Mouse (Mus musculus): Measurements from ENCODE around the gene Pex13.
"Not testable (repeated sequence)": the region's sequence is repeated elsewhere in the genome, so short reads cannot be mapped to it uniquely, and the experiment has no call there.

The Pex13 gene

DNA sequence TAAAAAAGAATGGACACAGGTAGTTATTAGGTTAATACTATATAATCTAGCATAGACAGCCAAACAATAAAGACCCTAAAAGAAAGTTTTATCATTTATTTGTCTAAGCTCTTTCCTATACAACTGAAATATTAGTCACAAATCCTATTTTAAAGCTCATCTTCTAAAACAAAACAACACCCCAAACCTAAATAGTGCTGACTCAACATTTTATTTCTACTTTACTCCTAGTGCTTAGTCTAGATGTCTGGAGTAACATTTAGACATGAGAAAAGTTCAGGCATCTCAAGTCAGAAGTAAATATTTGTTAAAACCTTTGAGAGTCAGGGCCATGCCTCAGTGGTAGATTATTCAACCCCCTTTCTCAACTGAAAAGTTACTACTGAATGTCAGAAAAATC is 18.3 kb downstream of the Pex13 start:
- no peak for DNase-seq (ENCODE audit: low spot score)

DNA sequence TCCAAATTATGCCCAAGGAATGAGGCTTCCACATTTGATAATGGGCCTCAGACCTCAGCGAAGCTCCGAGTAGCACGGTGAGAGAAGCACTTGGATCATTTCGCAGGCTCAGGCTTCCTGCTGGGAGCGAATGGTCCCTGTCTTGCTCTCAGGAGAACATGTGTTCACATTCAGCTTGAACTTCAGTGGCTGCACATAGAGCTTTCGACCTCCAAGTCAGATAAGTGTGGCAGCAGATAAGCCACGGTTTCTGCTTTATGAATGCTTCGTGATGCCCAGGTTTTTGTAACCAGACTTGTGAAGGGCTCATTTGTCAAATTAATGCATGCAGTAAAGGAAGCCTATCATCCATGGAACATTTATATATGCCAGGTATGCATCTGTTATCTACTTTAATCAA is 31.2 kb downstream of the Pex13 start:
- no peak for DNase-seq (ENCODE audit: low spot score)

DNA sequence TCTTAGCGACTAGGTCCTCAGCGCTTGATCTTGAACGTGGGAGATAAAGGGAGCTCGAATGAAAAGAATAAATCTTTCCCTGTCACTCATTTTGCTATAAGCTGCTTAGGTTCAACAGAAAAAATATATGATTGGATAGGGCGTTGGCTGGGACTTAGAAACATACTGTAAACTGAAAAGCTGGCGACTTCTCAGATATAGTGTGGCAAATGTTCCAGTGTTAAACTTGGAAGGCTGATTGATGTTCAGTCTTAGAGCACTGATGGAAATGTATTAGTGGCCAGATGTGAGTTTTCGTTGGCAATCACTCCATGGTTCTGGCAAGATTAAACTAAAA is 31.9 kb downstream of the Pex13 start:
- no peak for DNase-seq (ENCODE audit: low spot score)

DNA sequence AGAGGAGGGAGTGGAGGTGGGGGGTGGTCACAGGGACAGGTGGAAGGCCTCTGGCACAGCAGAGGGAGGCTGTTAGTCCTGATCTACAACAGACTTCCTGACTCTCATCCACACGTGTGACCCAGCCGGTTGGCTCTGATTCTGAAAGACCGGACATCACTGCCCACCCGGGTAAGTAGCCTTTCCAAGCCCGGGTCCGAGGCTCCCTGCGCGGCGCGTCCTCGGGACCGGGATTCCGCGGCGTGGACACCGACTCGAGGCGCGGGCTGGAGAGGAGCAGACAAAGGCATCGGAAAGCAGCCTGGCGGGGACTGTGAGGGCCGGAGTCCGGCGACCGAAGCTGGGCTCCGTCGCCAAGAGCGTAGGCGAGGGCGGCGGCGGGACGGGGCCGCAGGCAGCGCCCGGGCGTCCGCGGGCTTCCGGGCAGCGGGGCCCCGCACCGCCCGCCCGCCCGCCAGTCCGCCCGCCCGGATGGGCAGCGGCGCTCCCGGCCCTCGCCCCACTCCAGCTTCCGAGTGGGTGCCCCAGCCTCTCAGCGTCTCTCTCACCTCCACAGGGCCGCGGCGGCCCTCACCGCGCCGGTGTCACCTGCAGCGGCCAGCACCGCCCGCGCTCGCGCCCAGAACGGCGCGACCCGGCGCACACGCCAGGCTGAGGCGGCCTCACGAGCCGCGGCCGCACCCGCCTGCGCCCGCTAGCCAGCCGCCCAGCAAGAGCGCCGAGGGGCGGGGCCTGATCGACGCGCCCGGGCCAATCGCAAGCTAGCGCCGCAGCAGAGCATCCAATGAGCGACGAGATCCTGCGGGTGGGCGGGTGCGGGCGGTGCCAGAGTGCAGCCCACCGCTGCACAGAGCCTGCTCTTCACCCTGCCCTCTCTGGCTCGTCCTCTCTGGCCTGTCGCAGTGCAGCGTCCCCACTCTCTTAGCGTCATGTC is 32.5 kb downstream of the Pex13 start, which contains the start of gene 0610010F05Rik:
Gene 0610010F05Rik (minus strand): TSS at position 695 of the 934 bp plus-strand sequence.
- peak; percentile 79 for DNase-seq (ENCODE audit: low spot score)

DNA sequence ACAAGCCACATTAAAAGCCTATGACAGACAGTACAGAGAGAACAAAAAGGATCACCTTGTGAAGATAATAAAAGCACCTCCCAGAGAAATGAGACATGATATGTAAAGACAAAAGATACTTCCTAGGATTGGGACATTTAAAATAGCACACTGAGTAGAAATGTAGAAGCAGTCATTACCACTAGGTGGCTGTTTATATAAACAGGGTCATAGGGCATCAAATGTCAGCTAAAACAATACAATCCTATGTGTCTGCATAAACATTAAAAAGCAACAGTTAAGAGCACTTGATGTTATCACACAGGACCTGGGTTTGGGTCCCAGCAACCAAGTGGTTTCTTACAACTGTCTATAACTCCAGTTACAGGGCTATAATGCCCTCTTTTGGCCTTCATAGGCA is 35.1 kb downstream of the Pex13 start:
- no peak for DNase-seq (ENCODE audit: low spot score)

DNA sequence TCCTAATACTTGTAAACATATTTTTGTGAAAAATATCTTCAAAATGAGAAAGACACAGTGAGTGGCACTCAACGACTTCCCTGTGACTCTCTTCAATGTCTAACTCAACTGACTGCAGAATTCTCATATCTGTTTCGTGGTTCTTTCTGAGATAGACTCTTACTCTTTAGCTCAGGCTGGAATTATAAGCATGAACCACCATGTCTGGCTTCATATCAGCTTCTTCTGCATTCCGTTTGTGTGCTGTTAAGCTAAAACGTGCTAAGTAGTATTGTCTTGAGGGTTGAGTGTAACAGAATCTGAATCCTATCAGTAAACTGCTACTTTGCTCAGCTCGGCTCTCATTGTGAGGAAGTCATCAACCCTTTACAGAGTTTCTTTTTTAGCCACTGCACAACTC is 46.8 kb downstream of the Pex13 start:
- DNase-seq (ENCODE audit: low spot score): no peak

DNA sequence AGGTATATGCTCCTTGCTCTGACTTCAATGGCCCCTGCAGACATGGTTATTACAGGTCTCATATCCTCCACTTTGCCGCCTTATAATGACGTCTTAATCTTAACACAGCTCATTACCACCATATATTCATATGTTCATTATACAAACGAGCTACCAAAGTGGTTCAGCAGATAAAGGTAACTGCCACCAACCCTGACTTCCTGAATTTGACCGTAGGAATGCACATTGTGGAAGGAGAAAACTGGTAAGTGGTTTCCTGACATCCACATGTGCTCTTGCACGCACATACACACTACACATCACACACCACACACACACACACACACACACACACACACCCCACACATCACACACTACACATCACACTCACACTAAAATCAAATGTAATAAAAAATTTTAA is 51.2 kb downstream of the Pex13 start:
- DNase-seq (ENCODE audit: low spot score): no peak

DNA sequence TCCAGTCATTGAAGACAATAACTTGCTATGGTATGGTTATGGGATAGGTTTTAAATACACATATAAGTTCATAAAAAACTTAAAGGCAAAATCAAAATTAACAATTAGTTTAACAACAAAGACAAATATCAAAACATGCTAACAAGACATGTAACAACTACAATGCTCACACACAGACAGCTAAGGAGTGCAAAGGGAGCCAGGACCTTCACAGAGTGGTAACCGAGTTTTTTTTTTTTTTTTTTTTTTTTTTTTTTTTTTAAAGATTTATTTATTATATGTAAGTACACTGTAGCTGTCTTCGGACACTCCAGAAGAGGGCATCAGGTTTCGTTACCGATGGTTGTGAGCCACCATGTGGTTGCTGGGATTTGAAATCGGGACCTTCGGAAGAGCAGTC is 58.5 kb downstream of the Pex13 start:
- DNase-seq (ENCODE audit: low spot score): not testable (repeated sequence)

Measured in layer of hippocampus, adult 11-12 months (tissue).